8 mouse cellular contexts compared by ENCODE assay signal in genomic region chr15:11407381-11407780, GRCm38 (mm10). TPM values are rescaled to one million over a fixed set of nuclear protein-coding genes. Genes with fewer than 3 reads are reported as not detected.
DNase-seq lines count a peak whose midpoint lies in the region; TF ChIP-seq lines count a peak whose summit lies in the region.

No protein-coding gene starts in this region.

- no peak overlapping the region for H3K27ac ChIP-seq in thymus, adult 2 months (ENCODE audit: control insufficient read depth, insufficient read depth, low read length)
- no peak overlapping the region for H3K27ac ChIP-seq in embryonic fibroblast, embryonic 13.5 days (ENCODE audit: insufficient read depth, low read length)
- H3K27ac ChIP-seq in limb, embryonic 10.5 days, result no peak overlapping the region

- DNase-seq in thymus, adult 2 months, result peak; percentile 59
- no peak for DNase-seq in thymus, adult 18-20 months
- DNase-seq in adrenal gland, postnatal 10 days, result peak; percentile 64
- peak; percentile 54 for DNase-seq in hindlimb bud, embryonic 11.5 days (ENCODE audit: extremely low spot score, low read depth, low spot score)
- peak; percentile 63 for DNase-seq in limb, embryonic 10.5 days (ENCODE audit: low spot score)
- DNase-seq in neural tube, embryonic 10.5 days (ENCODE audit: extremely low spot score, low spot score), result peak; percentile 53
- DNase-seq in thymus, postnatal 25 days, result peak; percentile 55

- no peaks in the 10 kb centered on the region for H3K9me3 ChIP-seq in limb, embryonic 10.5 days (replicated peaks)

- H3K4me3 ChIP-seq in thymus, adult 2 months (ENCODE audit: control insufficient read depth, insufficient read depth, low read length), result no peak overlapping the region
- H3K4me3 ChIP-seq in embryonic fibroblast, embryonic 13.5 days (ENCODE audit: insufficient read depth, low read length), result no peak overlapping the region
- no peak overlapping the region for H3K4me3 ChIP-seq in limb, embryonic 10.5 days

- H3K27me3 ChIP-seq in thymus, adult 2 months (ENCODE audit: control insufficient read depth, insufficient read depth, low read length), result no peaks in the 10 kb centered on the region
- H3K27me3 ChIP-seq in limb, embryonic 10.5 days (ENCODE audit: low read depth, poor library complexity, severe bottlenecking), result peaks cover 5% of the 10 kb centered on the region; the same call in 1 of the 2 replicates

- WGBS in thymus, adult 2 months, result 8% methylated on average over 8 of the region's 8 CpGs
- 15% methylated on average over 8 of the region's 8 CpGs for WGBS in limb, embryonic 10.5 days

- TF ChIP-seq CTCF in thymus, adult 2 months (IDR thresholded peaks at IDR 0.05; ENCODE audit: borderline replicate concordance, control insufficient read depth, extremely low read depth, insufficient read depth, low read length, poor library complexity), result no peak
- peak; percentile 31; the same call in 1 of the 2 replicates for TF ChIP-seq CTCF in embryonic fibroblast, embryonic 13.5 days (IDR thresholded peaks at IDR 0.05; ENCODE audit: borderline replicate concordance, insufficient read depth, low read length)

- no peaks in the 10 kb centered on the region for H3K36me3 ChIP-seq in thymus, adult 2 months (ENCODE audit: control insufficient read depth, insufficient read depth, low read length)
- no peaks in the 10 kb centered on the region for H3K36me3 ChIP-seq in limb, embryonic 10.5 days

- TF ChIP-seq POLR2A in thymus, adult 2 months (IDR thresholded peaks at IDR 0.05; ENCODE audit: control insufficient read depth, extremely low read depth, insufficient read depth, low read length, poor library complexity), result no peak
- TF ChIP-seq POLR2A in embryonic fibroblast, embryonic 13.5 days (IDR thresholded peaks at IDR 0.05; ENCODE audit: low read depth, low read length), result no peak

- no peaks in the 10 kb centered on the region for H3K4me1 ChIP-seq in thymus, adult 2 months (replicated peaks; ENCODE audit: control insufficient read depth, insufficient read depth, low read length)
- no peaks in the 10 kb centered on the region for H3K4me1 ChIP-seq in embryonic fibroblast, embryonic 13.5 days (ENCODE audit: control insufficient read depth, insufficient read depth, low read length)
- no peaks in the 10 kb centered on the region for H3K4me1 ChIP-seq in limb, embryonic 10.5 days

RNA-seq across cellular contexts. Expression of gene Tars, which starts 7.9 kb away (rescaled TPM):
- 16.9 and 21.4 TPM in 2 replicates for polyA plus RNA-seq in thymus, adult 2 months (2012; rRNA removed)
- 10 to 100 TPM; 43.4 to 43.6 TPM for total RNA-seq in adrenal gland, postnatal 10 days (2021)
- 192 and 211 TPM in 2 replicates for polyA plus RNA-seq in embryonic fibroblast, embryonic 13.5 days (2011; ENCODE audit: insufficient read length, low read depth, missing spikeins)
- 78.7 and 79.1 TPM in 2 replicates for polyA plus RNA-seq in limb, embryonic 10.5 days (2016; fragmentation: Nextera tagmentation; extraction: Ambion mirVana)

Comparison
In these comparisons a context has a peak if more than half of its experiments do, and no peak if none do; other contexts are left out.
1. DNase-seq: peak in thymus, adult 2 months (single experiment), adrenal gland, postnatal 10 days (single experiment), hindlimb bud, embryonic 11.5 days (single experiment), limb, embryonic 10.5 days (single experiment), neural tube, embryonic 10.5 days (single experiment) and thymus, postnatal 25 days (single experiment); none in thymus, adult 18-20 months (0 of 2).